Mouse (Mus musculus) testis, adult 2 months (tissue): Measurements from ENCODE around the gene Suclg2. TPM values are rescaled to one million over a fixed set of nuclear protein-coding genes. Genes with fewer than 3 reads are reported as not detected.

Source experiments
- H3K27ac ChIP-seq: fragments of 200-500 bp; 2 replicates; pipeline ENCODE4 v1.5.1; 2012; ENCODE audit warnings: low read depth, low read length; ENCODE audit not compliant: control insufficient read depth, insufficient read depth
- H3K27me3 ChIP-seq: fragments of 200-500 bp; 2 replicates; pipeline ENCODE4 v1.6.1; 2012; ENCODE audit warnings: mild to moderate bottlenecking, low read length, moderate library complexity; ENCODE audit not compliant: control insufficient read depth, insufficient read depth
- H3K36me3 ChIP-seq: fragments of 200-500 bp; 2 replicates; pipeline ENCODE4 v1.6.1; 2012; ENCODE audit warnings: mild to moderate bottlenecking, low read length; ENCODE audit not compliant: control insufficient read depth, insufficient read depth
- H3K4me1 ChIP-seq: fragments of 200-500 bp; 2 replicates; pipeline ENCODE4 v1.6.1; 2012; ENCODE audit warnings: low read length; ENCODE audit not compliant: control insufficient read depth, insufficient read depth
- H3K4me3 ChIP-seq: fragments of 200-500 bp; 2 replicates; pipeline ENCODE4 v1.5.1; 2012; ENCODE audit warnings: low read depth, mild to moderate bottlenecking, low read length, moderate library complexity, mixed read lengths; ENCODE audit not compliant: control insufficient read depth
- CTCF ChIP-seq: fragments of 200-500 bp; IDR thresholded peaks from 2 replicates; pipeline ENCODE4 v1.5.1; 2012; ENCODE audit warnings: low read depth, mild to moderate bottlenecking, inconsistent platforms, low read length, moderate library complexity; ENCODE audit not compliant: control insufficient read depth, insufficient read depth, insufficient replicate concordance
- POLR2A ChIP-seq: fragments of 200-500 bp; IDR thresholded peaks from 2 replicates; pipeline ENCODE4 v1.6.1; 2012; ENCODE audit warnings: low read depth, mild to moderate bottlenecking, inconsistent platforms, low read length, moderate library complexity; ENCODE audit not compliant: control insufficient read depth
- polyA plus RNA-seq: library from polyadenylated mRNA; depleted of rRNA; stranded (reverse); fragments of >200 nt; gene quantifications from 2 replicates; pipeline ENCODE4 v1.2.3, GENCODE M21; 2012

The Suclg2 gene
- polyA plus RNA-seq, 1 experiment, result 5.1 TPM

- Histone ChIP-seq H3K36me3 (no peaks in the 10 kb centered on the region), H3K27ac (no peak overlapping the region), H3K4me3 (no peak overlapping the region), H3K27me3 (no peaks in the 10 kb centered on the region), H3K4me1 (no peaks in the 10 kb centered on the region)
- TF ChIP-seq CTCF (no peak), POLR2A (no peak)
Observed at GRCm38 (mm10) chr6:95491043-95491442, 227.6 kb downstream of the Suclg2 start.

DNA sequence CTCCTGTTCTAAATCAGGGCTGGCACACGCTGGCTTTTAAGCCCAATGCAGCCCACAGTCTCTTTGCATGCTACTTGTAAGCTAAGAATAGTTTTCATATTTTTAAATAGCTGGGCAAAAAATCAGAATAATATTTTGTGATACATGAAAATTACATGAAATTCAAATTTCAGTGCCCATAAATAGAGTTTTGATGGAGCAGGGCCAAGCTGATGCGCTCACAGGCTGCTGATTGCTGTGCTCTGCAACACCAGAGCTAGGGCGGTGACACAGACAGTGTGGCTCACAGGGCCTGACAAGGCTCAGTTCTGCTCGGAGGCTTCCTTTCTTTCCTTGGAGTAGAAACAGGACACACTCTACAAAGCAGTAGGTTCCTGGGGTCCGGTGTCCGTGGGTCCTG, 232.8 kb downstream of the Suclg2 start:
- H3K4me1 ChIP-seq, result no peaks in the 10 kb centered on the region

GRCm38 (mm10) chr6:95484183-95484818, 234.3 kb downstream of the Suclg2 start:
- Histone ChIP-seq H3K36me3 (no peaks in the 10 kb centered on the region), H3K4me3 (no peak overlapping the region), H3K27ac (no peak overlapping the region), H3K27me3 (no peaks in the 10 kb centered on the region), H3K4me1 (no peaks in the 10 kb centered on the region)
- no peak for TF ChIP-seq CTCF
- TF ChIP-seq POLR2A, result no peak

More for the DNA sequence above, 232.8 kb downstream of the Suclg2 start:
- Histone ChIP-seq H3K4me3 (no peak overlapping the region), H3K36me3 (no peaks in the 10 kb centered on the region), H3K27ac (no peak overlapping the region), H3K27me3 (no peaks in the 10 kb centered on the region)
- TF ChIP-seq POLR2A (no peak), CTCF (no peak)

- Histone ChIP-seq H3K27ac (no peak overlapping the region), H3K4me1 (no peaks in the 10 kb centered on the region), H3K4me3 (no peak overlapping the region), H3K36me3 (no peaks in the 10 kb centered on the region), H3K27me3 (no peaks in the 10 kb centered on the region)
- no peak for TF ChIP-seq POLR2A
- TF ChIP-seq CTCF, result no peak
Observed at GRCm38 (mm10) chr6:95483686-95484085, 234.9 kb downstream of the Suclg2 start.

DNA sequence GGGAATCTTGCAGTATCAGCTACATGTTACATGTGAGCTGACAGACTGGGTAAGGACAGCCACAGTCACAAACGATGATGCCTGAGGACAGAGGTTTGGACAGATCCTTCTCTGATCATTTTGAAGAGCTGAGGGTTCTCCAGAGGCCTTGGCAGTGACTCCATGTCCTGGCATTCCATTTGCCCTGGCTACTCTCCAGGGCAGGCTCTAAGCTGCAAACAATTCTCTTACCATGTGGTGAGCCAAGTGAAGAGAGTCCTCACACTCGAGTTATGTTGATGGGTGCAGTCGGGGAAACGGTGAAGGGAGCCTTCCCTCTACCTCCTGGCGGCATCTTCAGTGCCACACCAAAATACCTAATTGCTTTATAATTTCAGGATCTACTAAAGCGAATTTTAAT, 235.5 kb downstream of the Suclg2 start:
- no peaks in the 10 kb centered on the region for H3K27me3 ChIP-seq
- no peaks in the 10 kb centered on the region for H3K4me1 ChIP-seq
- TF ChIP-seq CTCF, result no peak
- no peak for TF ChIP-seq POLR2A
- no peaks in the 10 kb centered on the region for H3K36me3 ChIP-seq
- H3K27ac ChIP-seq, result no peak overlapping the region
- H3K4me3 ChIP-seq, result no peak overlapping the region

DNA sequence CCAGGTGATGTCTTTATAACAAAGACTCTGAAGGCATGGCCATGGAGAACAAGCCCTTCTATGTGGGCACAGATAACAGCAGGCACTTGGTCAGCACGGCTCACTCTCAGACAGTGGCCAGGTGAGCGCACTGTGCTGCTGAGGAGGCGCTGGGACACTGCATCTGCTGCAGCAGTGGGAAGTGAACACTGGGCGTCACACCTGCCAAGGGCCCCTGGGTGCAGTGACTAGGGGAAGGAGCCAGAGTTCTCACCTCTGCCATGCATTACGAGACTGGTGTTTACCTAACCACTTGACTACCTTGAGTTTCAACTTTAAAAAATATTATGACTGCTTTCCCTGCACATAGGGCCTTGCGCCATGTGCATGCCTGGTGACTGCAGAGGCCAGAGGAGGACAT, 238.8 kb downstream of the Suclg2 start:
- no peak for TF ChIP-seq POLR2A
- no peak for TF ChIP-seq CTCF
- Histone ChIP-seq H3K4me3 (no peak overlapping the region), H3K4me1 (no peaks in the 10 kb centered on the region), H3K27me3 (no peaks in the 10 kb centered on the region), H3K36me3 (no peaks in the 10 kb centered on the region), H3K27ac (no peak overlapping the region)

DNA sequence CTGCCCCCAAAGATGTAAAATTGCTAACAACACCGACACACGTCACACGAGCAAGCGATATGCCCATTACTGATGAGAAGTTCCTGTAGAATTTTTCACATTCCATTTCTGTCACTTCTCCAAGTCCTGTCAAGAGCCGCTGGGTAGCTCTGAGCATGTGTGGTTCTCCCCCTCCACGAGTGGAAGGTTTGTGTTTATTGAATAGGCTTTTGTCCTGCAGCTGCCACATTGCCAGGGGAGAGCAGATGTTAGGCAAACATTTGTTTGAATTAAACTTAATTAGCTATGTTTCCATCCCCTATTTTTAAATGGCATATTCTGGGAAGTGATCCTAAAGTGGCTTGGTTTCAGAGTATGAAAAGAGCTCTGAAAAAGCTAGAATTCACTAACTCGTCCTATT, 249.1 kb downstream of the Suclg2 start:
- TF ChIP-seq CTCF, result no peak
- no peak for TF ChIP-seq POLR2A
- Histone ChIP-seq H3K27ac (no peak overlapping the region), H3K4me1 (no peaks in the 10 kb centered on the region), H3K36me3 (no peaks in the 10 kb centered on the region), H3K4me3 (no peak overlapping the region), H3K27me3 (no peaks in the 10 kb centered on the region)
